Mouse (Mus musculus): ENCODE results near the gene H2al1o.
"Not testable (repeated sequence)": the region's sequence is repeated elsewhere in the genome, so short reads cannot be mapped to it uniquely, and the experiment has no call there.

The H2al1o gene

GRCm38 (mm10) chrX:9572309-9572708, at the start of gene H2al1o:
H2al1o (minus strand) TSS chrX:9572409.
- not testable (repeated sequence) for DNase-seq (ENCODE audit: low spot score in 2 of 2)

DNA sequence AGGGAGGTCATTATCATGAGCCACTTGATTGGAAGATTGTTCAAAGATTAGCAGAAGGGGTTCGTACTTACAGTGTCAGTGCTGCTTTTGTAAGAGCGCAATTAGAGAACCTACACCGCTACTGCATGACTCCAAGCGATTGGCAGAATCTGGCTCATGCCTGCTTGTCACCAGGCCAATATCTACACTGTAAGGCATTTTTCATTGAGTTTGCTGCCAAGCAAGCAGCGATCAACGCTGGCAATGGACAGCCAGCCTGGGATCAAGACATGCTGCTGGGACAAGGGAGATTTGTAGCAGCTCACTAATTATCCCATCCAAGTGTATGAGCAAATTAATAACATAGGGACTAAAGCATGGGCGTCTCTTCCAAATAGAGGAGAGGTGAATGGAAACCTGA, 25.8 kb upstream of the H2al1o start:
- not testable (repeated sequence) for DNase-seq (ENCODE audit: low spot score in 2 of 2)

GRCm38 (mm10) chrX:9536881-9537280, 35.3 kb downstream of the H2al1o start:
- DNase-seq (ENCODE audit: low spot score in 2 of 2): no peak

All from right cerebral cortex, adult 2 months (tissue).